27 mouse cellular contexts compared by ENCODE assay signal in genomic region chr17:35504628-35505481, GRCm38 (mm10). TPM values are rescaled to one million over a fixed set of nuclear protein-coding genes. Genes with fewer than 3 reads are reported as not detected.
A peak's percentile ranks its signal among the peaks of the same experiment; 100 is the strongest.
DNase-seq lines count a peak whose midpoint lies in the region; ATAC-seq and TF ChIP-seq lines count a peak whose summit lies in the region.
"Had no signal": no experiment of that assay in that cellular context is flagged by ENCODE, and none has a peak within 500 bp of the region (broad histone marks: within the 10 kb centered on the region; RNA-seq: fewer than 3 reads in every experiment).

No protein-coding gene starts in this region.

- H3K4me2 ChIP-seq in midbrain, postnatal 0 days (ENCODE audit: low read depth, low read length, poor library complexity, severe bottlenecking) = no peak overlapping the region
- H3K4me2 ChIP-seq: embryonic facial prominence, embryonic 12.5 days; heart, embryonic 12.5 days; hindbrain, embryonic 14.5 days had no signal

- no peak for TF ChIP-seq POLR2A in ES-Bruce4 (IDR thresholded peaks at IDR 0.05; ENCODE audit: insufficient read depth, low read length)

- no peak overlapping the region for H3K9ac ChIP-seq in midbrain, postnatal 0 days (replicated peaks; ENCODE audit: low read length, poor library complexity, severe bottlenecking)
- H3K9ac ChIP-seq in ES-Bruce4 (ENCODE audit: low read depth, poor library complexity, severe bottlenecking) = peak overlapping the region; percentile 75
- H3K9ac ChIP-seq: embryonic facial prominence, embryonic 12.5 days; forebrain, postnatal 0 days; heart, embryonic 12.5 days; hindbrain, embryonic 14.5 days had no signal

- H3K36me3 ChIP-seq in midbrain, embryonic 10.5 days = no peaks in the 10 kb centered on the region
- no peaks in the 10 kb centered on the region for H3K36me3 ChIP-seq in midbrain, postnatal 0 days (ENCODE audit: insufficient read depth, low read length)
- peaks cover 5% of the 10 kb centered on the region; the same call in 1 of the 2 replicates for H3K36me3 ChIP-seq in ES-Bruce4 (ENCODE audit: control insufficient read depth, insufficient read depth, low read length, poor library complexity, severe bottlenecking)
- H3K36me3 ChIP-seq: embryonic facial prominence, embryonic 12.5 days; heart, embryonic 12.5 days; hindbrain, embryonic 10.5 days had no signal

- H3K27me3 ChIP-seq in midbrain, embryonic 10.5 days (ENCODE audit: low read depth, poor library complexity, severe bottlenecking) = peaks cover 87% of the 10 kb centered on the region
- H3K27me3 ChIP-seq in midbrain, postnatal 0 days (ENCODE audit: insufficient read depth, low read length) = peaks cover 35% of the 10 kb centered on the region; the same call in 1 of the 2 replicates
- no peaks in the 10 kb centered on the region for H3K27me3 ChIP-seq in ES-Bruce4 (ENCODE audit: control insufficient read depth, insufficient read depth, low read length, poor library complexity, severe bottlenecking)
- H3K27me3 ChIP-seq: Patski had no signal

- peaks cover 39% of the 10 kb centered on the region for H3K4me1 ChIP-seq in midbrain, embryonic 10.5 days
- H3K4me1 ChIP-seq in midbrain, postnatal 0 days (ENCODE audit: insufficient read depth, low read length) = no peaks in the 10 kb centered on the region
- peaks cover 6% of the 10 kb centered on the region for H3K4me1 ChIP-seq in ES-Bruce4 (ENCODE audit: control insufficient read depth, insufficient read depth, low read length)

- no peak for ATAC-seq in midbrain, postnatal 0 days (ENCODE audit: low FRiP score)
- ATAC-seq: forebrain, postnatal 0 days; Patski had no signal

- peak; percentile 95 for TF ChIP-seq EP300 in ES-Bruce4 (IDR thresholded peaks at IDR 0.05; ENCODE audit: insufficient read depth, low read depth, low read length)

- no peaks in the 10 kb centered on the region for H3K9me3 ChIP-seq in midbrain, embryonic 10.5 days (replicated peaks)
- no peaks in the 10 kb centered on the region for H3K9me3 ChIP-seq in midbrain, postnatal 0 days (ENCODE audit: low read length)
- no peaks in the 10 kb centered on the region for H3K9me3 ChIP-seq in ES-Bruce4 (replicated peaks; ENCODE audit: control insufficient read depth, insufficient read depth, low read length, poor library complexity, severe bottlenecking)
- H3K9me3 ChIP-seq: embryonic facial prominence, embryonic 12.5 days; heart, embryonic 12.5 days; hindbrain, embryonic 10.5 days had no signal

- no peak for DNase-seq in midbrain, embryonic 10.5 days (ENCODE audit: low spot score)
- no peak for DNase-seq in midbrain, postnatal 0 days (ENCODE audit: low spot score)
- peak; percentile 99 for DNase-seq in R1 (ENCODE audit: low read depth, low spot score)
- DNase-seq in heart, adult 9 months (ENCODE audit: low spot score in 2 of 2) = no peak
- no peak for DNase-seq in spleen, postnatal 4 days (ENCODE audit: low spot score in 2 of 2)
- DNase-seq: adrenal gland, adult 8-10 months; adrenal gland, postnatal 36 days; cerebellum, adult 11 months; cerebellum, adult 8-10 months; cerebellum, postnatal 14 days; embryo, embryonic 11 days; forebrain, postnatal 0 days; gastrocnemius, postnatal 14 days; heart, adult 2 months had no signal

- H3K4me3 ChIP-seq in midbrain, embryonic 10.5 days = no peak overlapping the region
- H3K4me3 ChIP-seq in midbrain, postnatal 0 days (ENCODE audit: low read depth, low read length) = no peak overlapping the region
- H3K4me3 ChIP-seq in ES-Bruce4 (ENCODE audit: low read depth, low read length) = peak overlapping the region; percentile 97
- H3K4me3 ChIP-seq: embryonic facial prominence, embryonic 12.5 days; heart, adult 2 months; heart, embryonic 12.5 days; hindbrain, embryonic 10.5 days had no signal

- WGBS in midbrain, embryonic 10.5 days = 7% methylated on average over 8 of the region's 8 CpGs
- 18% methylated on average over 8 of the region's 8 CpGs for WGBS in midbrain, postnatal 0 days

- peak overlapping the region; percentile 18; the same call in 1 of the 2 replicates for H3K27ac ChIP-seq in midbrain, embryonic 10.5 days (replicated peaks)
- H3K27ac ChIP-seq in midbrain, postnatal 0 days (ENCODE audit: low read depth, low read length) = no peak overlapping the region
- H3K27ac ChIP-seq in ES-Bruce4 (ENCODE audit: insufficient read depth, low read length) = peak overlapping the region; percentile 99
- H3K27ac ChIP-seq: embryonic facial prominence, embryonic 12.5 days; heart, adult 2 months; hindbrain, embryonic 10.5 days; hindbrain, embryonic 14.5 days had no signal

- TF ChIP-seq CTCF in midbrain, postnatal 0 days (IDR thresholded peaks at IDR 0.05) = no peak
- no peak for TF ChIP-seq CTCF in ES-Bruce4 (IDR thresholded peaks at IDR 0.05; ENCODE audit: low read depth, low read length)

RNA-seq across cellular contexts. Expression of gene Pou5f1, which starts 1.0 kb away (rescaled TPM):
- polyA plus RNA-seq in midbrain, embryonic 10.5 days (2016; fragmentation: Nextera tagmentation; extraction: Ambion mirVana) = 0.10 TPM in 1 of 2 replicates, not detected in the other
- total RNA-seq in midbrain, postnatal 0 days (2014; rRNA removed) = not detected in 2 replicates
- not detected in 2 replicates for polyA plus RNA-seq in midbrain, postnatal 0 days (2015; fragmentation: Nextera tagmentation; extraction: Ambion mirVana)
- polyA plus RNA-seq in ES-Bruce4 (2011; ENCODE audit: insufficient read depth, insufficient read length, low read depth, missing spikeins) = 397 and 429 TPM in 2 replicates
- total RNA-seq: common myeloid progenitor, adult 5-6 weeks; forebrain, postnatal 0 days; gastrocnemius, adult 18-20 months; gastrocnemius, postnatal 14 days; heart, adult 2 months; heart, postnatal 25 days had no signal
- polyA plus RNA-seq: embryonic facial prominence, embryonic 12.5 days; forebrain, embryonic 11.5 days; forebrain, postnatal 0 days; heart, adult 2 months; heart, embryonic 12.5 days; heart, embryonic 16.5 days; hindbrain, embryonic 10.5 days; hindbrain, embryonic 14.5 days; Patski had no signal

RNA-seq across cellular contexts. Expression of gene Tcf19, which starts 11.8 kb away (rescaled TPM):
- 56.7 and 58.8 TPM in 2 replicates for polyA plus RNA-seq in midbrain, embryonic 10.5 days (2016; fragmentation: Nextera tagmentation; extraction: Ambion mirVana)
- 9.2 and 10.3 TPM in 2 replicates for total RNA-seq in midbrain, postnatal 0 days (2014; rRNA removed)
- polyA plus RNA-seq in midbrain, postnatal 0 days (2015; fragmentation: Nextera tagmentation; extraction: Ambion mirVana) = 4.5 and 4.7 TPM in 2 replicates
- polyA plus RNA-seq in ES-Bruce4 (2011; ENCODE audit: insufficient read depth, insufficient read length, low read depth, missing spikeins) = 4.0 and 5.2 TPM in 2 replicates

RNA-seq across cellular contexts. Expression of gene Cchcr1, which starts 12.0 kb away (rescaled TPM):
- polyA plus RNA-seq in midbrain, embryonic 10.5 days (2016; fragmentation: Nextera tagmentation; extraction: Ambion mirVana) = 23.4 and 23.6 TPM in 2 replicates
- total RNA-seq in midbrain, postnatal 0 days (2014; rRNA removed) = 3.5 and 4.0 TPM in 2 replicates
- polyA plus RNA-seq in midbrain, postnatal 0 days (2015; fragmentation: Nextera tagmentation; extraction: Ambion mirVana) = 1.9 and 2.1 TPM in 2 replicates
- 13.4 and 15.3 TPM in 2 replicates for polyA plus RNA-seq in ES-Bruce4 (2011; ENCODE audit: insufficient read depth, insufficient read length, low read depth, missing spikeins)

RNA-seq across cellular contexts. Expression of gene Psors1c2, which starts 28.1 kb away (rescaled TPM):
- 1.4 and 2.0 TPM in 2 replicates for polyA plus RNA-seq in midbrain, embryonic 10.5 days (2016; fragmentation: Nextera tagmentation; extraction: Ambion mirVana)
- not detected in 2 replicates for total RNA-seq in midbrain, postnatal 0 days (2014; rRNA removed)
- polyA plus RNA-seq in midbrain, postnatal 0 days (2015; fragmentation: Nextera tagmentation; extraction: Ambion mirVana) = 0.43 TPM in 1 of 2 replicates, not detected in the other
- polyA plus RNA-seq in ES-Bruce4 (2011; ENCODE audit: insufficient read depth, insufficient read length, low read depth, missing spikeins) = 4.6 and 7.0 TPM in 2 replicates
- total RNA-seq: adrenal gland, adult 8-10 months; adrenal gland, postnatal 36 days; CH12.LX; common myeloid progenitor, adult 5-6 weeks; gastrocnemius, adult 18-20 months; gastrocnemius, postnatal 14 days; heart, adult 2 months; heart, postnatal 25 days had no signal
- polyA plus RNA-seq: gonadal fat pad, adult 2 months; heart, adult 2 months had no signal

RNA-seq across cellular contexts. Expression of gene H2-Q10, which starts 35.0 kb away (rescaled TPM):
- polyA plus RNA-seq in midbrain, embryonic 10.5 days (2016; fragmentation: Nextera tagmentation; extraction: Ambion mirVana) = 0.22 and 0.27 TPM in 2 replicates
- 0.42 TPM in 1 of 2 replicates, not detected in the other for total RNA-seq in midbrain, postnatal 0 days (2014; rRNA removed)
- 0.47 and 0.62 TPM in 2 replicates for polyA plus RNA-seq in midbrain, postnatal 0 days (2015; fragmentation: Nextera tagmentation; extraction: Ambion mirVana)
- 0.68 and 2.0 TPM in 2 replicates for polyA plus RNA-seq in ES-Bruce4 (2011; ENCODE audit: insufficient read depth, insufficient read length, low read depth, missing spikeins)
- polyA plus RNA-seq: hindbrain, embryonic 14.5 days had no signal

Comparison
In these comparisons a context has a peak if more than half of its experiments do, and no peak if none do; other contexts are left out.
1. RNA of gene Pou5f1, which starts 1.0 kb away (polyA plus RNA-seq): 397 to 429 TPM in ES-Bruce4; 0.10 TPM in midbrain, embryonic 10.5 days and not detected in midbrain, postnatal 0 days; every median in the first group is over 100 times any median in the second.